Mouse (Mus musculus) liver, embryonic 14.5 days (tissue): ENCODE measurements at regions not wholly inside any gene's neighbourhood (a gene's known extent, or its start where the extent isn't known, plus 50 kb on each side); places are given as distances from the start of the nearest gene placed in this dataset.

ENCODE experiments used
- CTCF ChIP-seq: IDR thresholded peaks from 2 replicates; pipeline ENCODE4 v1.5.1; 2016; ENCODE audit warnings: antibody characterized with exemption, low read depth, control low read depth
- EP300 ChIP-seq: IDR thresholded peaks from 2 replicates; pipeline ENCODE4 v1.6.1; 2016; ENCODE audit warnings: antibody characterized with exemption, low read depth

DNA sequence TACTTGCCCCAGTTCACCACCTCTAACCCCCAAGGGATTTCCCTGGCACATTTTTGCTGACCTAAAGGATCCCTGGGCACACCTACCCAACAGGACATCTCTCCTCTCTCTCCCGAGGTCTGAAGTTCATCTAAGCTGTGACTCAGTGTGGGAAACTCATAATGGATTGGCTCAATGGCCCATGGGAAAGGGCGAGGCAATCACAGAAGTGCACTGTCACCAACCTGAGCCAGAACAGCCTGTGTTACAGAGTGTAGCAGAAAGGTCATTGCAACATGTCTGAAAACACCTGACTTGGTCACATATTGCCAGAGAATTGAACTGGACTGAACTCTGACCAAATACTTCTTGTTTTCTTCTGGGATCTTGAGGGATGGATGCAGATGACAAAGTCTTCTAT, 89.2 kb upstream of the Jun start:
- no peak for TF ChIP-seq CTCF
- no peak for TF ChIP-seq EP300
